Mouse (Mus musculus) forebrain, embryonic 12.5 days (tissue): ENCODE measurements around the gene Syce1l. TPM values are rescaled to one million over a fixed set of nuclear protein-coding genes. Genes with fewer than 3 reads are reported as not detected.
A peak's percentile ranks its signal among the peaks of the same experiment; 100 is the strongest.

Experiments used
- ATAC-seq: fragments of 200-750 bp; cut with Nextera tagmentation; 2 replicates; pipeline ENCODE4 v1.8.0; 2017; ENCODE audit warnings: moderate TSS enrichment; ENCODE audit not compliant: low FRiP score
- H3K27ac ChIP-seq: fragments of 300-500 bp; sonication (generic); 2 replicates; pipeline ENCODE4 v1.5.1; 2016; ENCODE audit warnings: mild to moderate bottlenecking
- H3K27me3 ChIP-seq: fragments of 300-500 bp; sonication (generic); 2 replicates; pipeline ENCODE4 v1.6.1; 2016; ENCODE audit warnings: mild to moderate bottlenecking
- H3K36me3 ChIP-seq: fragments of 300-500 bp; sonication (generic); replicated peaks from 2 replicates; pipeline ENCODE4 v1.6.1; 2016; ENCODE audit warnings: mild to moderate bottlenecking
- H3K4me1 ChIP-seq: fragments of 300-500 bp; sonication (generic); 2 replicates; pipeline ENCODE4 v1.6.1; 2016
- H3K4me2 ChIP-seq: fragments of 300-500 bp; sonication (generic); 2 replicates; pipeline ENCODE4 v1.6.1; 2016; ENCODE audit warnings: mild to moderate bottlenecking, moderate library complexity
- H3K4me3 ChIP-seq: fragments of 300-500 bp; sonication (generic); replicated peaks from 2 replicates; pipeline ENCODE4 v1.5.1; 2016; ENCODE audit warnings: mild to moderate bottlenecking
- H3K9ac ChIP-seq: fragments of 300-500 bp; sonication (generic); 2 replicates; pipeline ENCODE4 v1.6.1; 2016; ENCODE audit warnings: mild to moderate bottlenecking
- H3K9me3 ChIP-seq: fragments of 300-500 bp; sonication (generic); 2 replicates; pipeline ENCODE4 v1.6.1; 2016
- WGBS: fragments of 180-500 bp; shearing (Covaris S2); methylation state at CpG from one replicate; pipeline ENCODE4 v1.1.7; 2016; 5-methylcytosine and 5-hydroxymethylcytosine counted together
- polyA plus RNA-seq: library from polyadenylated mRNA; unstranded; fragments of >200 nt; fragmentation: Nextera tagmentation; extraction: Ambion mirVana; gene quantifications from 2 replicates; pipeline ENCODE4 v1.2.1, GENCODE M21; 2016

Gene Syce1l
- polyA plus RNA-seq, result not detected in 2 replicates

- ATAC-seq, result no peak
- Histone ChIP-seq H3K36me3 (peaks cover 39% of the 10 kb centered on the region), H3K9me3 (no peaks in the 10 kb centered on the region), H3K27me3 (no peaks in the 10 kb centered on the region), H3K4me1 (no peaks in the 10 kb centered on the region), H3K9ac (no peak within 1 kb of the TSS), H3K4me3 (no peak within 1 kb of the TSS), H3K4me2 (no peak within 1 kb of the TSS), H3K27ac (no peak within 1 kb of the TSS)
- 93% methylated on average over 16 of the region's 16 CpGs for WGBS
Observed at GRCm38 (mm10) chr8:113642926-113643325, at the start of gene Syce1l. Syce1l (plus strand) TSS chr8:113643213.

GRCm38 (mm10) chr8:113598401-113598800 lies 44.6 kb upstream of the Syce1l start:
- no peaks in the 10 kb centered on the region for H3K36me3 ChIP-seq
- ATAC-seq, result no peak
- H3K9me3 ChIP-seq, result no peaks in the 10 kb centered on the region
- WGBS, result 55% methylated on average over 3 of the region's 3 CpGs
- no peak overlapping the region for H3K27ac ChIP-seq
- no peak overlapping the region for H3K4me2 ChIP-seq
- no peaks in the 10 kb centered on the region for H3K27me3 ChIP-seq
- no peak overlapping the region for H3K4me3 ChIP-seq
- H3K4me1 ChIP-seq, result no peaks in the 10 kb centered on the region
- H3K9ac ChIP-seq, result no peak overlapping the region

GRCm38 (mm10) chr8:113632634-113633033 lies 10.4 kb upstream of the Syce1l start:
- no peaks in the 10 kb centered on the region for H3K9me3 ChIP-seq
- H3K4me2 ChIP-seq, result no peak overlapping the region
- peaks cover under 1% of the 10 kb centered on the region; the same call in 1 of the 2 replicates for H3K36me3 ChIP-seq
- ATAC-seq, result no peak
- H3K4me1 ChIP-seq, result peaks cover 22% of the 10 kb centered on the region
- H3K27ac ChIP-seq, result no peak overlapping the region
- 4% methylated on average over 3 of the region's 3 CpGs for WGBS
- H3K4me3 ChIP-seq, result no peak overlapping the region
- no peak overlapping the region for H3K9ac ChIP-seq
- H3K27me3 ChIP-seq, result no peaks in the 10 kb centered on the region

GRCm38 (mm10) chr8:113634161-113634560 lies 8.9 kb upstream of the Syce1l start:
- Histone ChIP-seq H3K4me1 (peaks cover 22% of the 10 kb centered on the region), H3K4me3 (peak overlapping the region; percentile 64), H3K9ac (peak overlapping the region; percentile 50; the same call in 1 of the 2 replicates), H3K27ac (peak overlapping the region; percentile 86), H3K4me2 (peak overlapping the region; percentile 98), H3K36me3 (peaks cover 15% of the 10 kb centered on the region), H3K9me3 (no peaks in the 10 kb centered on the region), H3K27me3 (no peaks in the 10 kb centered on the region)
- WGBS, result 33% methylated on average over 12 of the region's 12 CpGs
- ATAC-seq, result no peak

GRCm38 (mm10) chr8:113634670-113635591 lies 8.1 kb upstream of the Syce1l start, which contains the start of gene Mon1b:
Mon1b (plus strand) TSS chr8:113635587.
- H3K27me3 ChIP-seq, result no peaks in the 10 kb centered on the region
- H3K4me3 ChIP-seq, result peak within 1 kb of the TSS; percentile 64
- peaks cover 22% of the 10 kb centered on the region for H3K4me1 ChIP-seq
- H3K9me3 ChIP-seq, result no peaks in the 10 kb centered on the region
- peak; percentile 98 for ATAC-seq
- H3K27ac ChIP-seq, result peak within 1 kb of the TSS; percentile 86
- peak within 1 kb of the TSS; percentile 65 for H3K9ac ChIP-seq
- under 1% methylated on average over 42 of the region's 42 CpGs for WGBS
- peaks cover 23% of the 10 kb centered on the region for H3K36me3 ChIP-seq
- H3K4me2 ChIP-seq, result peak within 1 kb of the TSS; percentile 98

GRCm38 (mm10) chr8:113635592-113636279 lies 7.3 kb upstream of the Syce1l start:
- Histone ChIP-seq H3K4me3 (peak overlapping the region; percentile 64), H3K4me2 (peak overlapping the region; percentile 98), H3K9me3 (no peaks in the 10 kb centered on the region), H3K36me3 (peaks cover 30% of the 10 kb centered on the region), H3K4me1 (peaks cover 22% of the 10 kb centered on the region), H3K27ac (peak overlapping the region; percentile 86), H3K27me3 (no peaks in the 10 kb centered on the region), H3K9ac (peak overlapping the region; percentile 65)
- ATAC-seq, result peak; percentile 75
- 2% methylated on average over 44 of the region's 44 CpGs for WGBS

- peaks cover 22% of the 10 kb centered on the region for H3K4me1 ChIP-seq
- no peaks in the 10 kb centered on the region for H3K27me3 ChIP-seq
- H3K9me3 ChIP-seq, result no peaks in the 10 kb centered on the region
- H3K4me2 ChIP-seq, result peak overlapping the region; percentile 98
- 44% methylated on average over 5 of the region's 5 CpGs for WGBS
- ATAC-seq, result no peak
- peaks cover 30% of the 10 kb centered on the region for H3K36me3 ChIP-seq
- no peak overlapping the region for H3K27ac ChIP-seq
- peak overlapping the region; percentile 65 for H3K9ac ChIP-seq
- H3K4me3 ChIP-seq, result peak overlapping the region; percentile 64
Observed at GRCm38 (mm10) chr8:113636280-113636628, 6.8 kb upstream of the Syce1l start.

- no peaks in the 10 kb centered on the region for H3K27me3 ChIP-seq
- no peak overlapping the region for H3K4me2 ChIP-seq
- ATAC-seq, result no peak
- 93% methylated on average over 8 of the region's 8 CpGs for WGBS
- peaks cover 17% of the 10 kb centered on the region for H3K4me1 ChIP-seq
- H3K9me3 ChIP-seq, result no peaks in the 10 kb centered on the region
- no peak overlapping the region for H3K9ac ChIP-seq
- H3K27ac ChIP-seq, result no peak overlapping the region
- H3K36me3 ChIP-seq, result peaks cover 43% of the 10 kb centered on the region
- no peak overlapping the region for H3K4me3 ChIP-seq
Observed at GRCm38 (mm10) chr8:113640357-113640756, 2.7 kb upstream of the Syce1l start.

GRCm38 (mm10) chr8:113643479-113644210 lies 632 bp downstream of the Syce1l start:
- no peaks in the 10 kb centered on the region for H3K4me1 ChIP-seq
- ATAC-seq, result no peak
- H3K36me3 ChIP-seq, result peaks cover 33% of the 10 kb centered on the region
- no peak overlapping the region for H3K9ac ChIP-seq
- H3K4me3 ChIP-seq, result no peak overlapping the region
- no peaks in the 10 kb centered on the region for H3K9me3 ChIP-seq
- H3K27me3 ChIP-seq, result no peaks in the 10 kb centered on the region
- no peak overlapping the region for H3K4me2 ChIP-seq
- 92% methylated on average over 8 of the region's 8 CpGs for WGBS
- no peak overlapping the region for H3K27ac ChIP-seq

- peaks cover 17% of the 10 kb centered on the region for H3K36me3 ChIP-seq
- no peaks in the 10 kb centered on the region for H3K9me3 ChIP-seq
- H3K9ac ChIP-seq, result no peak overlapping the region
- ATAC-seq, result no peak
- WGBS, result 82% methylated on average over 5 of the region's 5 CpGs
- H3K4me3 ChIP-seq, result no peak overlapping the region
- no peak overlapping the region for H3K27ac ChIP-seq
- no peaks in the 10 kb centered on the region for H3K4me1 ChIP-seq
- H3K27me3 ChIP-seq, result no peaks in the 10 kb centered on the region
- no peak overlapping the region for H3K4me2 ChIP-seq
Observed at GRCm38 (mm10) chr8:113645220-113645619, 2.2 kb downstream of the Syce1l start.

GRCm38 (mm10) chr8:113652450-113652849 lies 9.4 kb downstream of the Syce1l start:
- no peak overlapping the region for H3K9ac ChIP-seq
- no peaks in the 10 kb centered on the region for H3K36me3 ChIP-seq
- ATAC-seq, result no peak
- H3K4me2 ChIP-seq, result no peak overlapping the region
- H3K27me3 ChIP-seq, result no peaks in the 10 kb centered on the region
- 92% methylated on average over 11 of the region's 12 CpGs for WGBS
- H3K4me3 ChIP-seq, result no peak overlapping the region
- H3K27ac ChIP-seq, result no peak overlapping the region
- no peaks in the 10 kb centered on the region for H3K4me1 ChIP-seq
- H3K9me3 ChIP-seq, result no peaks in the 10 kb centered on the region

GRCm38 (mm10) chr8:113653151-113653550 lies 10.1 kb downstream of the Syce1l start:
- H3K9me3 ChIP-seq, result no peaks in the 10 kb centered on the region
- no peak overlapping the region for H3K9ac ChIP-seq
- H3K4me2 ChIP-seq, result no peak overlapping the region
- H3K27ac ChIP-seq, result no peak overlapping the region
- no peaks in the 10 kb centered on the region for H3K27me3 ChIP-seq
- 65% methylated on average over 4 of the region's 4 CpGs for WGBS
- H3K4me3 ChIP-seq, result no peak overlapping the region
- H3K4me1 ChIP-seq, result no peaks in the 10 kb centered on the region
- H3K36me3 ChIP-seq, result no peaks in the 10 kb centered on the region
- no peak for ATAC-seq
